Mouse (Mus musculus) cortical plate, adult 2 months (tissue): Measurements from ENCODE around the gene Rho. TPM values are rescaled to one million over a fixed set of nuclear protein-coding genes. Genes with fewer than 3 reads are reported as not detected.

Experiments used
- H3K27ac ChIP-seq: fragments of 200-500 bp; 2 replicates; pipeline ENCODE4 v1.5.1; 2012; ENCODE audit warnings: low read length, control low read depth, inconsistent platforms; ENCODE audit not compliant: insufficient read depth
- H3K4me1 ChIP-seq: fragments of 200-500 bp; 2 replicates; pipeline ENCODE4 v1.6.1; 2011; ENCODE audit warnings: low read length; ENCODE audit not compliant: control insufficient read depth, insufficient read depth
- H3K4me3 ChIP-seq: fragments of 200-500 bp; 2 replicates; pipeline ENCODE4 v1.5.1; 2011; ENCODE audit warnings: mild to moderate bottlenecking, low read length, control low read depth; ENCODE audit not compliant: insufficient read depth
- CTCF ChIP-seq: fragments of 200-500 bp; IDR thresholded peaks from 2 replicates; pipeline ENCODE4 v1.5.1; 2011; ENCODE audit warnings: mild to moderate bottlenecking, control low read depth, low read length; ENCODE audit not compliant: insufficient read depth; ENCODE audit errors: extremely low read depth
- POLR2A ChIP-seq: fragments of 200-500 bp; IDR thresholded peaks from 2 replicates; pipeline ENCODE4 v1.6.1; 2011; ENCODE audit warnings: mild to moderate bottlenecking, low read length, control low read depth; ENCODE audit not compliant: insufficient read depth; ENCODE audit errors: extremely low read depth
- polyA plus RNA-seq: library from polyadenylated mRNA; depleted of rRNA; stranded (reverse); fragments of >200 nt; gene quantifications from 2 replicates; pipeline ENCODE4 v1.2.3, GENCODE M21; 2012

Rho gene
- polyA plus RNA-seq, 1 experiment: 0.84 TPM

DNA sequence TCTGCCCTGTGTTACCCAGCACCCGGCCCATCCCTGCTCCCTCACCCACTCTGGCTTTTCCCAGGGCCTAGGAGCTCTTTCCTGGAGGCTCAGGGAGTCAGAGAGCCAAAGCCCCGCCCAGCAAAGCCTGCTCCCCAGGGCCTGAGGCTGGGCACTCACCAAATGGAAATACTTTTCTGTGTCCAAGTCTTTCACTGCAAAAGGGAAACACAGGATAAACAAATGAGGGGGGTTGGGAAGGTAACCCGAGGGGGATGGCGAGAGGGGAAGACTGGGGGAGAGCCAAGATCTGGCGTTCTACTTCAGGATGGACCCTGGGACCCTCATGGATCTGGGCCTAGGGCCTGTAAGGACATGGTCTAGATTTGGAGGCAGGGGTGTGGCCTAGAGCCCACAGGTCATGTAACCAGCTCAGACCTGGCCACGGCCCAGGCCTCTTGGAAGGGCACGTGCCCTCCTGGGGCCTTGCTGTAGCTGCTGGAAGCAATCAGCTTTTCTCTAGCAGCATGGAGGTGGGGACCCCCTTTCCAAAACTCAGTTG, 27.7 kb downstream of the Rho start:
- no peak for TF ChIP-seq CTCF
- no peak for TF ChIP-seq POLR2A
- H3K4me1 ChIP-seq: no peaks in the 10 kb centered on the region
- H3K4me3 ChIP-seq: no peak overlapping the region
- no peak overlapping the region for H3K27ac ChIP-seq

DNA sequence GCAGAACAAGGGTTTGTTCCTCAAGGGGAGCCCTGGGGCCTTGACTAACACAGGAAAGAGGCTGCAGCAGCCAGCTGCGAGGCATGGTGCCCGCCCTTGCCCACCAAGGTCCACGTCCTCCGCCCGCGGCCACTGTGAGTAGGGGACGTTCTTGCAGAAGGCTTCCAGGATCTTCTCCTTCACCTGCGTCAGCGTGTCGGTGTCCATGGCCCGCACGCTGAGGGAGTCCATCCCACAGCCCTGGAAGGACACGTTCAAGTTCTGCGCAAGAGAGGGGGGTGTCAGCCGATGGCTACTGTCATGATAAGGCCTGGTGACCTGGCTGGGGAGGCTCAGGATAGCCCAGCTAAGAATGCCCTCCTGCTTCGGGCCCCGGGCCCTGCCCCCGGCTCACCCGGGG, 28.8 kb downstream of the Rho start:
- TF ChIP-seq POLR2A (no peak), CTCF (no peak)
- H3K4me3 ChIP-seq: no peak overlapping the region
- H3K27ac ChIP-seq: no peak overlapping the region
- H3K4me1 ChIP-seq: no peaks in the 10 kb centered on the region

DNA sequence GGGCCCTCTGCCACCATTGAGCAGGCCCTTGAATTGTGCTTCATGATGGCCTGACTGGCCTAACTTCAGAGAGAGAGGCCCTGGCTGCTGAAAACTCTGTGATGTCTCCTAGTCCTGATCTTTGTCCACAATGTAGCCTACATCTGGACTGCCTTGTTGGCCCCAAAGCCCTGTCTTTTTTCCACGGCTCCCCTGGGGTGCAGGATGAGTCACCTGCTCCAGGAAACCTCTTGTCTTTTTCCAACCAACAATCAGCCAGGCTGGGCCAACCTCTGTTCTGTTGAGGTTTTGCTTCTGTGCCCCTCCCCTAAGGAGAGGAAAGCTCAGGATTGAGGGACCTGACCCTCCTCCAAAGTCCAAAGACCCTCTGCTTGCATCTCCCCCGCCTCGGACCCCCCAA, 30.2 kb downstream of the Rho start:
- H3K4me3 ChIP-seq: no peak overlapping the region
- H3K4me1 ChIP-seq: no peaks in the 10 kb centered on the region
- no peak for TF ChIP-seq CTCF
- no peak for TF ChIP-seq POLR2A
- H3K27ac ChIP-seq: no peak overlapping the region

DNA sequence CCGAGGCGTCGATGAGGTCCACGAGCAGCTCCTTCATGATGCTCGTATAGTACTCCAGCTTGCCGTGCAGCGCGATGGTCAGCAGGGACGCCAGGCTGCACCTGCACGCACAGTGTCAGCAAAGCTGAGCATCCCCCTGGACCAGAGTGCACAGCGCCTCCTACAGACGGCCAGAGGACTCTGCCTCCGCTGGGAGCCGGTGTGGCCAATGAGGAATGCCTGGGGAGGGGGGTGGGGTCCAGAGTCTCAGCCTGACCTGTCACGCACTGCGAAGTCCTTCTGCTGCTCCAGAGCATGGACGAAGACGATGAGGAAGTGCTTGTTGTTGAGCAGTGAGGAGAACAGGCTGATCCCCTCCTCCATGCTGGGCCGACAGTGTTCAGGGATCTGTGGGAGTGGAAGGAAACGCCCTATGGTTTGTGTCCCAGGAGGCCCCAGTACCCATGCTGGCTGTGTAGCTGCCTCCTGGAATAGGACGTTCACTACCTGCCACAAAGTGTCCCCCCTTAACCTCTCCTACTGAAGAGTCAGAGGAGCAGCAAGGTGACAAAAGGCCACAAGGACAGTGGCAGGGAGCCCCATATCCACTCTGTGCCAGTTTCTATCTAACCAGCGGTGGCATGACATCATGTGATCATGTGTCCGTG, 31.0 kb downstream of the Rho start:
- Histone ChIP-seq H3K4me3 (no peak overlapping the region), H3K4me1 (no peaks in the 10 kb centered on the region), H3K27ac (no peak overlapping the region)
- TF ChIP-seq CTCF: peak; percentile 8; the same call in 1 of the 2 replicates
- no peak for TF ChIP-seq POLR2A

DNA sequence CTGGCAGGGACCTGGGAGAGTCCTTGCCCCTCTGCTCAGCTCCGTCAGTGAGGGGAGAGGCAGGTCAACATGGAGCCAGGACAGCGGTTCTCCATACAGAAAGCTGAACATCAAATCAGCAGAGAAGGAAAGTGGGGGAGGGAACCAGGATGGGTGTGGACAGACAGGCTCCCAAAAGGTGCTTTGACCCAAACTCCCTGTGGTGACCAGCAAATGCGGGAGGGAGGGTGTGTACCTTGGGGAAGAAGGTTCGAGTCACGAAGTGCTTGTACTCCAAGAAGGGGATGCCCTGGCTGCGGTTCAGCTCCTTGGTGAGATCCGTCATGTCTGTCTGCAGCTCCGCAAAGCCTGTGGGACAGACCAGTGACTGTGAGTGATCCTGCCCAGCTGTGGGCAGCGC, 32.1 kb downstream of the Rho start:
- no peaks in the 10 kb centered on the region for H3K4me1 ChIP-seq
- no peak for TF ChIP-seq CTCF
- no peak for TF ChIP-seq POLR2A
- H3K27ac ChIP-seq: no peak overlapping the region
- H3K4me3 ChIP-seq: no peak overlapping the region

DNA sequence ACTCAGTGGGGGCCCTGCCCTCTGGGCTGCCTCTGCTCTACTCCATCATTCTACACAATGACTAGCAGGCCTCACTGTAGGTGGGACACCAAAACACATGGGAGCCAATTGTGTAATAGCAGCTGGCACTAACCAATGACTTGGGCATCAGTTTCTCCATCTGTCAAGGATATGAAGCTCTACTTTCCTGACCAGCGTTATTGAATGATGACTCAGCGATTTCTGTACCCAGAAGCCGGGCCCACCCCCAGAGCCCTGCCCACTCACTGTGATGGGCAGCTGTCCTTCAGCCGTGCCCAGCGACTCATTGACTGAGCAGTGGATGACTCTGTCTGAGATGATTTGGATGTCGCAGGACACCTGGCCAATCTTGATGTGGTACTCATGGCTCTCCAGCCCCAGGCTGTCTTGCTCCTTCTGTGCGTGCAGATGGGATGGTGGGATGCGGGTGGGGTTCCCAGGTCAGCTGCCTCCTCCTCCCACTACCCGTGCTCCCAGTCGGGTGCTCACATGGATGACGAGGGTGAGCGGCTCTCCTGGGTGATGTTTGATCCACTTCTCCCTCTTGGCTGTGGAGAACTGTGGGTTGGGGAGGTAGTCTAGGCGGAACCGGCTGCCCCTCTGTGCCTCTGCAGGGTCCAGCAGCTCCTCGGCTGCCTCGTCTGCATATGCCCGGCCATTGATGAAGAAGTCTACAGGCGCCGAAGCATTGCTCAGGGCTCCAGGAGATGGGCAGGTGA, 34.8 kb downstream of the Rho start:
- H3K27ac ChIP-seq: no peak overlapping the region
- H3K4me3 ChIP-seq: no peak overlapping the region
- no peaks in the 10 kb centered on the region for H3K4me1 ChIP-seq
- TF ChIP-seq POLR2A (no peak), CTCF (no peak)

DNA sequence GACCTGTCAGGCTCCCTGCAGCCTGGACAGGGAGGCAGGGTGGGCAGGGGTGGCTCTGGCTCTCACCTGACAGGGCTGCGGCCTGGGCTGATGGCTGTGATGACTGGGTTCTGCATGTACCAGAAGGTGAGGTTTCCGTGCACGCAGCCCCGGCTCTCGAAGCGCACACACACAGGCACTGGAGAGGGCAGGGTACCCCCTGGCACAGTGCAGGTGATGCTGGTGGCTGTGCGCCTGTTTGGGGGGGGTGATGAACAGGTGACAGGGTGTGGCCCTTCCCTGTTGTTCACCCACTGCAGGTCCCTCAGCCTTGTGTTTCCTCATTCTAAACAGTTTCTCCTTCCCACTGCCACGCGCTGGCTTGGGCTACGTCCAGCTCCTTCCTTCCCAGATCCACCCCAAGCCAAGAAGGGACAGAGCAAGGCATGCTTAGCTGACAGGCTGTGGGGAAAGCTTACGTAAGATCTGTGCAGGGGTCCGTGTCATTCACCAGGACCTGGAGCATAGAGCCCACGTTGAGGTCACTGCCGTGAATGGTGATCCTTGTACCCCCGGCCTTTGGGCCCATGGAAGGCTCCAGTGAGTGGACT, 35.8 kb downstream of the Rho start:
- H3K4me1 ChIP-seq: no peaks in the 10 kb centered on the region
- no peak overlapping the region for H3K27ac ChIP-seq
- no peak overlapping the region for H3K4me3 ChIP-seq
- TF ChIP-seq POLR2A (no peak), CTCF (no peak)

DNA sequence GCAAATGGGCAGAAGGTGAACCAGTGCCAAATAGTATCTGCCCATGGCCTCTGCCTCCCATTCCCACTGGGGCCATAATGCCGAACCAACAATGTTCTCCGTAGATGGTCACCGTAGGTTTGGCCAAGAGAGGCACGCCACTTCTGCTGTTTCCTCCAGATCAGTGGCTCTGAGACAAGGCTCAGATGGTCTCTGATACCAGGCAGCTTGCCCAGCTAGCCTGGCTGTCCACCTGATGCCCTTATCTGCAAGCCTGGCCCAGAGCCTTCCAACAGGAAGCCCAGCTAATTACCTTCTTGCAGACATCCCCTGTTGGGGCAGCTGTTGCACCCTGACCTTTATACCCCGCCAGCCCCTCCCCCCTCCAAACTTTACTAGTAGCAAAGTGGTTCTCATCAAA, 36.5 kb downstream of the Rho start:
- Histone ChIP-seq H3K27ac (no peak overlapping the region), H3K4me3 (no peak overlapping the region), H3K4me1 (no peaks in the 10 kb centered on the region)
- TF ChIP-seq POLR2A: no peak
- TF ChIP-seq CTCF: no peak

DNA sequence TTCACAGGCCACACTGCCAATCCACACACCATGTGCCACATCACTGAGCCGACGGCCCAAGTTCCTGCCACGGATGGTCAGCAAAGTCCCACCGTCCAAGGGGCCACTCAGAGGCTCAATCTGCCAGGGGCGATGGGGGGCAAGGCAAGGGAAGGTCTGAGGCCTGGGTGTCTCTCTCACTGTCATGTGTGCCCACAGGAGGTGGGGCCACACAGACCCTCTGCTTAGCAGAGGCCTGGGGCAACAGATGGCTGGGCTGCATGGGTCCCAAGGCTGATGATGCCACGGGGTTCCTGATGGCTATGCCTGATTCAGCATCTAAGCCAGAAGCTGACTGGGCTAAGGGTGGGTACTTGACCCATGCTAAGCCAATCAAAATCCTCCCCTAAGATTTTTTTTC, 37.2 kb downstream of the Rho start:
- H3K4me3 ChIP-seq: no peak overlapping the region
- no peak overlapping the region for H3K27ac ChIP-seq
- no peak for TF ChIP-seq CTCF
- no peak for TF ChIP-seq POLR2A
- 0 out of 2 replicates have a peak, but pooled peaks cover 2% of the 10 kb centered on the region for H3K4me1 ChIP-seq
